Mouse (Mus musculus) brain, embryonic 14.5 days (tissue): Measurements from ENCODE around the gene Ldhb.

Experiments
- CTCF ChIP-seq: fragments of 200-500 bp; IDR thresholded peaks from 2 replicates; pipeline ENCODE4 v1.5.1; 2012; ENCODE audit warnings: inconsistent platforms, mild to moderate bottlenecking, moderate library complexity, borderline replicate concordance; ENCODE audit not compliant: insufficient read depth, insufficient read length; ENCODE audit errors: extremely low read depth
- POLR2A ChIP-seq: fragments of 200-500 bp; IDR thresholded peaks from 2 replicates; pipeline ENCODE4 v1.6.1; 2012; ENCODE audit warnings: mild to moderate bottlenecking, inconsistent platforms, borderline replicate concordance; ENCODE audit not compliant: poor library complexity, insufficient read depth, insufficient read length, severe bottlenecking; ENCODE audit errors: extremely low read depth

DNA sequence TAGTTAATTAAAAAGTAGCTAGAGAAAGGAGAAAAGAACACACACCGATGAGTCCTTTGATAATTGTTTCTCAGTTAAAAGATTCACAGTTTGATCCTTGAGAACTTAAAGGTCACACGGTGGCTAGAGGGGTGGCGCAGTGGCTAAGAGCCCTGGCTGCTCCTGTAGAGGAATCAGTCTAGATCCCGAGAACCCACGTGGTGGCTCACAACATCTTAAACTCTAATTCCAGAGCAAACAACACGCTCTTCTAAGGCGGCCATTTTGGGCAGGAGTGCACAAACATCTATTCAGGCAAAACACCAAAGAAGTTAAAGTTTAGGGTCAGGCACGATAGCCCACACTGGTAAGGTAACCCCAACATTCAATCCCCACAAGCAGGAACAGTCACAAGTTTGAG, 4.2 kb downstream of the Ldhb start:
- TF ChIP-seq POLR2A (no peak), CTCF (no peak)
